Mouse (Mus musculus) frontal cortex, postnatal 14 days (tissue): ENCODE results near the gene Kif14.
A peak's percentile ranks its signal among the peaks of the same experiment; 100 is the strongest.
"Not testable (repeated sequence)": the region's sequence is repeated elsewhere in the genome, so short reads cannot be mapped to it uniquely, and the experiment has no call there.

Source experiments
- DNase-seq, 2 experiments: peaks; one replicate each; pipeline ENCODE4 v3.0.0; 2022; ENCODE audit warnings: low spot score in 2 of 2

Kif14 gene

GRCm38 (mm10) chr1:136491681-136492080 is 25.5 kb downstream of the Kif14 start:
- no peak for DNase-seq

GRCm38 (mm10) chr1:136492232-136492631 is 26.1 kb downstream of the Kif14 start:
- DNase-seq, result no peak

GRCm38 (mm10) chr1:136499317-136499716 is 33.2 kb downstream of the Kif14 start:
- DNase-seq, result no peak

GRCm38 (mm10) chr1:136502936-136503335 is 36.8 kb downstream of the Kif14 start:
- no peak for DNase-seq

- DNase-seq, result not testable (repeated sequence)
Measured at GRCm38 (mm10) chr1:136506255-136506654, 40.1 kb downstream of the Kif14 start.

- DNase-seq, result no peak
Measured at GRCm38 (mm10) chr1:136512317-136512716, 46.2 kb downstream of the Kif14 start.

GRCm38 (mm10) chr1:136513181-136513580 is 47.0 kb downstream of the Kif14 start:
- no peak for DNase-seq

GRCm38 (mm10) chr1:136518699-136519356 is 52.7 kb downstream of the Kif14 start:
- no peak for DNase-seq

GRCm38 (mm10) chr1:136521363-136521937 is 55.3 kb downstream of the Kif14 start:
- peak; percentile 22 to 68 for DNase-seq

- DNase-seq, result peak; percentile 19 to 38
Measured at GRCm38 (mm10) chr1:136524917-136525316, 58.8 kb downstream of the Kif14 start.

- no peak for DNase-seq
Measured at GRCm38 (mm10) chr1:136525818-136526217, 59.7 kb downstream of the Kif14 start.

- DNase-seq, result peak; percentile 20 to 38
Measured at GRCm38 (mm10) chr1:136527163-136527562, 61.0 kb downstream of the Kif14 start.

- DNase-seq, result no peak
Measured at GRCm38 (mm10) chr1:136532556-136532955, 66.4 kb downstream of the Kif14 start.

- DNase-seq, result no peak
Measured at GRCm38 (mm10) chr1:136536947-136537346, 70.8 kb downstream of the Kif14 start.

- no peak for DNase-seq
Measured at GRCm38 (mm10) chr1:136538247-136538646, 72.1 kb downstream of the Kif14 start.

- no peak for DNase-seq
Measured at GRCm38 (mm10) chr1:136540407-136540895, 74.3 kb downstream of the Kif14 start.

GRCm38 (mm10) chr1:136541618-136542376 is 75.7 kb downstream of the Kif14 start:
- no peak for DNase-seq

GRCm38 (mm10) chr1:136543920-136544319 is 77.8 kb downstream of the Kif14 start:
- DNase-seq, result no peak

- DNase-seq, result no peak
Measured at GRCm38 (mm10) chr1:136547068-136547467, 80.9 kb downstream of the Kif14 start.

GRCm38 (mm10) chr1:136550285-136550684 is 84.1 kb downstream of the Kif14 start:
- no peak for DNase-seq

- peak; percentile 76 to 87 for DNase-seq
Measured at GRCm38 (mm10) chr1:136550851-136551540, 84.9 kb downstream of the Kif14 start.

GRCm38 (mm10) chr1:136554686-136555085 is 88.5 kb downstream of the Kif14 start:
- DNase-seq, result no peak
